Mouse (Mus musculus) heart, adult 18-20 months (tissue): ENCODE results near the gene Sf3b2. TPM values are rescaled to one million over a fixed set of nuclear protein-coding genes. Genes with fewer than 3 reads are reported as not detected.

ENCODE experiments used
- DNase-seq, 2 experiments: peaks; one replicate each; pipeline ENCODE4 v3.0.0; 2021 to 2022; ENCODE audit warnings: mixed read lengths in 1 of 2
- long read RNA-seq, 2 experiments: library from polyadenylated mRNA; stranded (forward); transcript quantifications; one replicate each; pipeline ENCODE4 v2.0.0; 2021
- total RNA-seq, 2 experiments: library from RNA; stranded (reverse); gene quantifications; 2 replicates each; pipeline ENCODE4 v1.2.3; 2021

Gene Sf3b2
- total RNA-seq = 100 to 1,000 TPM; 118 to 119 TPM
- long read RNA-seq, experiment 1, transcript Sf3b2-201 (21 exons, 3,222 nt) = major isoform, 123 of 190 reads
- long read RNA-seq, experiment 1, partial matches to known transcripts = 48 of 190 reads
- long read RNA-seq, experiment 1, other reads (novel, unspliced or antisense) = 17 of 190 reads
- long read RNA-seq, experiment 2, transcript Sf3b2-201 (21 exons, 3,222 nt) = major isoform, 67 of 112 reads
- long read RNA-seq, experiment 2, partial matches to known transcripts = 32 of 112 reads
- long read RNA-seq, experiment 2, other reads (novel, unspliced or antisense) = 13 of 112 reads

DNA sequence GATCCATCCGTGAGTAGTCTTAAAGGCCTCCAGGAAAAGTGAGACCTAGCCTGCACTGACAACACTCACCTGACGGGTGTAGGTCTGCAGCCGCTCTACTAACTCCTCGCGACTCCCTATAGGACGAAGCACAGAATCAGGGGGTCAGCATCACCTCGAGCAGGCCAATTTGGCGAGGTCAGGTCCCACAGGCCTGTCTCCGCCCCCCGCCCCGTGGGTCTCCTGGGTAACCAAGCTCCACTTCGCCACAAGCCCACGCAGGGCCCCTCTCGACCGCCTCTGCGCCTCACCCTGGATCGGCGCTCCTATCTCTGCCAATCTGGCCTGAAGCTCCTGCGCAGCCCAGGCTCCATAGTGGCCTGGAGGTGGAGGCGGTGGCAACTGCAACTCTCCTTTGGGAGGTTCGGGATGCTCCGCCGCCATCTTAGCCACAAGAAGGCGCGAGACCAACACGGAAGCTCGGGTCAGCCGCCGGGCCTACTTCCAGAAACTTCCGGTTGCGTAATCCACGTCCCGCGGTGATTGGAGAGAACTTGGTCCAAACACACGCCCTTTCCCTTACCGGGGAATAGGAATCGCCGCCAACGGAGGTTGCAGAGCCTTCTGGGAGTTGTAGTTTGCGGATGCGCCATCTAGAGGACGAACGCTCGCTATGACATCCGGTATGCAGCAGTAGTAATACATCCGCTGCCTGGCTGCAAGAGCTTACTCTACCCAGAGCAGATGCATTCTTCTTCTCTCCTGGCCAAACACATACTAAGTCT is at the start of gene Sf3b2:
Gene Sf3b2 (minus strand): TSS at position 484 of the 764 bp plus-strand sequence.
- DNase-seq = peak; percentile 99

DNA sequence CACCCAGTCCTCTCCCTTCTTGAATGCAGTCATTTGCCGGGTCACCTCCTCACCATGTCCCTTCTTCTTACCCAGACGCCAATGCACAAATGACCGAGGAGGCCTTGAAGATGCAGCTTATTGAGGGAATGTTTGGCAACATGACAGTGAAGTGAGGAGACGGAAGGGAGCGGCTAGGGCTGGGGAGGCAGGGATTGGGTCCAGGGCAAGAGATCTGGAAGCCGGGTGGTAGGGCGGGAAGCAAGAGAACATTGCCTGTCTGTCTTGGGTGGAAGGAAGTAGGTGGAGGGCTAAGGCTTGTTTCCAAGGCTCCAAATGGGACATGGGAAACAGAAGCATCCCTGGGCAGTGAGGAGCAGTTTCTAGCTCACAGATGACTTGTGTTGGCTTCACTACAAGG is 46.1 kb upstream of the Sf3b2 start:
- peak; percentile 53 to 82 for DNase-seq

DNA sequence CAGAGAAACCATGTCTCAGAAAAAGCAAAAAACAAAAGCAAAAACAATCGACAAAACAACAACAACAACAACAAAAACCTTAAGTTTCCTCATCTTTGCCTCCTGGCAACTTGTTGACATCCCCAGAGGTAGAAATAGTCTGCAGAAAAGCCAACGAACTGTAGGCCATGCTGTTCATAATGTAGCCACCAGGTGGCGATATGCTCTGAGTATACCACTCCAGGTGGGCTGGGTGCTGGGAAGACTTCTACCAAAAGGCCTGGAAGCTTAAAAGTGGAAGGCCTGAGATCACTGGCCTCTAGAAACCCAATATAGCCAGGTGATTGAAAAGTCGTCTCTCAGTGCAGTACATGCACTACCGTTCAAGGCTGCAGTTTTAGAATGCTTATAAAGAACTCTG is 42.7 kb upstream of the Sf3b2 start:
- peak; percentile 79 to 89 for DNase-seq

- DNase-seq = no peak
Measured at GRCm38 (mm10) chr19:5335441-5335840, 40.2 kb upstream of the Sf3b2 start, which contains the start of gene Catsper1. Gene Catsper1 (plus strand): TSS chr19:5335741.

DNA sequence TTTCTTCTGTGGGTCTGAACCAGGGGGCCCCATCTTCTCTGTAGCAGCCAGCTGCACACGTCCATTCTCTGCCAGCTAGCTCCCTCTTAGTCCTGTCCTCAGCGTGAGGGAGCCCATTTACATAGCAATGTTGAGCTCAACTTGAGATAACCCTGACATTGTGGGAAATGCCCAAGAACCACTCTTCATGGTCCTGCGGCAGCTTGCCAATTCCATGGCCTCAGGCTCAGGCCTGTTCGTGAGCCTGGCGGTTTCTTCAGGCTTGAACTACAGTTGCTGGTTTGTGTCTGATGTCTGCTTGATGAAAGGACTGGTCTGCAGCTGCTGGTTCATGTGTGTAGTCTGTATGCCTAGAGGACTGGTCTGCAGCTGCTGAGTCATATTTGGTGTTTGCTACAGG is 39.5 kb upstream of the Sf3b2 start:
- no peak for DNase-seq

- DNase-seq = no peak
Measured at GRCm38 (mm10) chr19:5327970-5328369, 32.7 kb upstream of the Sf3b2 start.

- no peak for DNase-seq
Measured at GRCm38 (mm10) chr19:5323801-5324200, 28.5 kb upstream of the Sf3b2 start.

DNA sequence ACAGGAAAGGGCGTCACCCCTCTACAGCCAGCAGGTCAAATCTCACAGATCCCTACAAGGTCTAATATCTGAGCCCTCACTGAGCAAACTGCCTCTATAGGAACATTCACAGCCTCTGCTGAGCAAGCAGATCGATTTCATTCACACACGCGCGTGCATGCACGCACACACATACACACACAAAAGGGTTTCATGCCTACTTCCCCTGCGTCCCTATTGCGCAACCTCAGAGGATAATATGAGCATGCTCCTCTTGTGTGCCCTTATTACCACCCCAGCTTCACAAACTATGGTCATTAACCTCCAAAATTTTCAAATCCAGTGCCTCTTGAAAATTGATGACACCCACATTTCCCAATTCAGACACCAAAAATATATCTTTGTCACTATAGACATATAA is 17.9 kb upstream of the Sf3b2 start:
- DNase-seq = no peak

- DNase-seq = no peak
Measured at GRCm38 (mm10) chr19:5309025-5309424, 13.8 kb upstream of the Sf3b2 start.

- DNase-seq = peak in 1 of 2 experiments; percentile 14
Measured at GRCm38 (mm10) chr19:5306968-5307734, 11.9 kb upstream of the Sf3b2 start.

- no peak for DNase-seq
Measured at GRCm38 (mm10) chr19:5306279-5306678, 11.0 kb upstream of the Sf3b2 start.

DNA sequence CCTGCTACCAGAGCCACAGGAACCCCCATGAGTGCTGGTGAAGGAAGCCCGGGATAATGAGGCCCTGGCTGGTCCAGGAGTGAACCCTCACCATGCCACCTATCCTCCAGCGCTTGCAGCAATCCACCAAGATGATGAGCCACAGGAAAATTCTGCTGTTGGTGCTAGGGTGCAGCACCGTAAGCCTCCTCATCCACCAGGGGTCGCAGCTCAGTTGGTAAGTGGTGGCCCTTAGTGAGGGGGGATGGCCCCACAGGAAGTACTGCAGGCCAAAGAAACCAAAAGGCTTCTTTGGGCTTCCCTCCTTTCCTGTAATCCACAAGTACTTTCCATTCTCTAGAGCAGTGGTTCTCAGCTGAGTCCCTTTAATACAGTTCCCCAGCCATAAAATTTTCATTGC is 7.2 kb upstream of the Sf3b2 start:
- peak; percentile 43 to 62 for DNase-seq

- DNase-seq = no peak
Measured at GRCm38 (mm10) chr19:5300588-5300987, 5.3 kb upstream of the Sf3b2 start.

GRCm38 (mm10) chr19:5297903-5298800 is 2.9 kb upstream of the Sf3b2 start, which contains the start of gene Gal3st3:
Gene Gal3st3 (plus strand): TSS chr19:5298331.
- DNase-seq = no peak

GRCm38 (mm10) chr19:5296630-5297029 is 1.4 kb upstream of the Sf3b2 start:
- DNase-seq = no peak

GRCm38 (mm10) chr19:5295736-5296075 is 451 bp upstream of the Sf3b2 start:
- DNase-seq = no peak

GRCm38 (mm10) chr19:5278381-5278780 is 16.9 kb downstream of the Sf3b2 start:
- DNase-seq = no peak

- no peak for DNase-seq
Measured at GRCm38 (mm10) chr19:5277140-5277539, 18.1 kb downstream of the Sf3b2 start.

DNA sequence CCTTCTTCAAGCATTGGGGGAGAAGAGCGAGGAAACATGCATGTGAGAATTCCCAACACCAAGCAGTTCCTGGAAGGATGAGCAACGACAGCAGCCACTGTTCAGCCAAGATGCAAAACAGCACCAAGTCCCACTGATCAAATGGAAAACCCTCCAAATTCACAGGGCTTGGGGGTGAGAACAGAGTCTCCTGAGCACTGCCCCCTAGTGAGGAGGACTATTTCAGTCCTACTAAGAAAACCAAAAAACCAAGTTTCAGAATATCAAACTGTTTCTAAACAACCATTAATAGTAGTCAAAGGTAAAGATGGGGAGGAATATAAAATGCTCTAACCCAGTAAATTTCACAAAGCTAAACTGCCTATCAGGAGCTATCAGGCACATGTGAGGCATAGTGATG is 18.7 kb downstream of the Sf3b2 start:
- no peak for DNase-seq

DNA sequence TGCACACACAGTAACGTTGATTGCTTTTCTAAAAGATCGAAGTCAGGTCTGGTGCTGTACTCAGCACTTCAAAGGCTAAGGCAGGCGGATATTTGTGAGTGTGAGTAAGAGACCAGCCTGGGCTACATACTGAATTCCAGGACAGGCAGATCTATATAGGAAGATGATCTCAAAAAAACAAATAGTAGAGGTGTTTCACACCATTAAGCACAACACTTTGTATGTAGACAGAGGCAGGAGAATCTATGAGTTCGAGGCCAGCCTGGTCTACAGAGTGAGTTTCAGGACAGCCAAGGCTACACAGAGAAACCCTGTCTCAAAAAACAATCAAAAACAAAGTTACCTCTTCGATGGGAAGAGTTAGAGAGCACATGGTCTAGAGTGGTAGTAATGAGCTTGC is 19.5 kb downstream of the Sf3b2 start:
- no peak for DNase-seq

DNA sequence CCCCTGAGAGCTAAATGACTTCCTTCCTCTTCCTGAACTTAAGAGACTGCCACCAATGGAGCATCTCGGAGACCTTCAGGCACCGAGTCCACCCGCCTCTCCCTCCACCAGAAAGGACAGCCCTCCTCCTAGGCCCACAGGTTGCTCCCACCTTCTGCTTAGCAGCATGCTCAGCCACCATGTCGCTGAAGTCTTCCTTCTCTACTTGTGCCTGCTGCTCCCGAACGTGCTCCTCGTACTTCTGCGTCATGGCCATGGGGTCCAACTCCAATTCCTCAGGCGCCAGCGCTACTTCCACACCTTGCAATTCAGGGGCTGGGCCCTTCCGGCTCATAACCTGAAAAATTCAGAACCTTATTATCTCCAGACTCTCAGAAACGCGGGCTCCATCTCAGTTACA is 20.6 kb downstream of the Sf3b2 start:
- DNase-seq = no peak

DNA sequence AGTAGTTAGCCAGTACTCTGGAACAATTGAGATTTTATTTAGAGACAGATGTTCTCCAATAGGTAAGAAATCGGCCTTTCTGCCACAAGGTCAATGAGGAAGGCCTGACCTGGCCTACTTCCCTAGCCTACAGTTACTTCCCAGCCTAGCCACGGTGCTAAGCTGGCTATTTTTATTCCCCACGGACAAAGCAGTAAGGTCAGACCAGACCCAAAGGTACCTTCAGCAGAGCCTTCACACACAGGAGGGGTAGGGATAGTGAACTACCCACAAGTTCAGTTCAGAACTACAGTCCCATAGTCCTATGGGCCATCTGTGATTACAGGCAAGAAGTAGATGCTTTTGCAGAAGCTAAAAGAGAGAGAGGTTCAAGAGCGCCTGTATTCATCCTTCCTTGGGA is 21.3 kb downstream of the Sf3b2 start:
- DNase-seq = peak; percentile 62 to 63
